Mouse (Mus musculus): Measurements from ENCODE around the gene Ceacam18. TPM values are rescaled to one million over a fixed set of nuclear protein-coding genes. Genes with fewer than 3 reads are reported as not detected.

Gene Ceacam18
- not detected for polyA plus RNA-seq (2014; fragmentation: Illumina TruSeq; extraction: RNeasy Lipid Tissue Mini Kit (QIAGEN cat#74804); ENCODE audit: low read depth, low replicate concordance)

GRCm38 (mm10) chr7:43634500-43634899 is at the start of gene Ceacam18:
Gene Ceacam18, plus strand, starts transcription at chr7:43634707.

DNA sequence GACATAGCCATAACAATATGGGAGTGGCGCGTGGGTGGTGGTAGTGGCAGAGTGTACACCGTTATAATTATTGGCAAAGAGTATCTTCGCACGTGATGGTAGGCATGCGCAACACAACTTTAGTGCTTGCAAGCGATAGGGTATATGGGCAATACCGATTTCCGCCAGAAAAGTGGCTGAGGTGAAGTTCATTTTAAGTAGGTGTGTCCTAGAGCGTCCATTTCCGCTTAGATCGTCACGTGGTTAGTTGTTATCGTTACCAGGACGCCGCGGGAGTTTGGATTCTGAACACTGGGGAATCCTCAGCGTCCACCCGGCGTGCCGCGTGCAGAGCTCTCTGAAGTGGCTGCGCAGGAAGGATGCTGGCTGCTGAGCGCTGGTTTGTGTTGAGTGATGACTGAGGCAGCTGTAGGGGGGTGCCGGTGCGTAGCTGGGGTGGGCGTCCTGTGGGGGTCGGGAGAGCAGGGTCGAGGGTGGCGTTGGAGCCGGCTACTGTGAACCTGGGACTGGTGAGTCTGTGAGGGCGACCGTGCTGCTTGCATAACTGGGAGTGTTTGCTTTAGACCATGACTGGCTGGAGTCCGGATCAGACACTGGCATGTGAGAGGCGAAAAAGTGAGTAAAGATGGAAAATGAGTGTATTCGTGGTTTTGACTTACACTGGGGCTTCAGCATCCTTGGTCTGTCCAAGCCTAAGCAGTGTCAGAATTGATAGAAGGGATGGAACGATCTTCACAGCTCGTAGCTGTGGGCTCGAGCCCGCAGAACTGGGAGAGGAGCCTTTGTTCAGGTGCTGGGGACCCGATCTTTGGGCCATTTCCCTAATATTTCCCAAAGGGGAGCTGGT is 27.4 kb upstream of the Ceacam18 start, which contains the start of gene Zfp819:
TSS of gene Zfp819 (plus strand) at position 274 of the 847 bp plus-strand sequence.

DNA sequence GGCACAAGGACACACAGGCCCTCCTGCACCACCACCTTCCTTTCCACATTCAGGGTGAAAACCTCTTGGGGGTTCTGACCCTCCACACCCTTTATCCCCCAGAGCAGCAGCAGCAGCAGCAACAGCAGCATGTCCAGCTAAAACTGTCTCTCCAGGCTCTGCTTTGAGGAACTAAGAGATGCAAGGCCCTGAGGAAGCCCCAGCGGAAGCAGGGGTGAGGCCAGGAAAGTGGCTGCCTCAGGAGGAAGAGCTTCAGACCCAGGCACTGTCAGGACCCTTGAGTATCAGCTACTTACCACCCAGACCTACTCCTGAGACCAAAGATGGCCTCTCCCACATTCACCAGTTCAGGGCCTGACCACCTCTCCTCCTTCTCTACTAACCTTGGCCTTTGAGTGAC is 25.5 kb downstream of the Ceacam18 start, which contains the start of gene Siglece:
TSS of gene Siglece (minus strand) at position 160 of the 400 bp plus-strand sequence.

DNA sequence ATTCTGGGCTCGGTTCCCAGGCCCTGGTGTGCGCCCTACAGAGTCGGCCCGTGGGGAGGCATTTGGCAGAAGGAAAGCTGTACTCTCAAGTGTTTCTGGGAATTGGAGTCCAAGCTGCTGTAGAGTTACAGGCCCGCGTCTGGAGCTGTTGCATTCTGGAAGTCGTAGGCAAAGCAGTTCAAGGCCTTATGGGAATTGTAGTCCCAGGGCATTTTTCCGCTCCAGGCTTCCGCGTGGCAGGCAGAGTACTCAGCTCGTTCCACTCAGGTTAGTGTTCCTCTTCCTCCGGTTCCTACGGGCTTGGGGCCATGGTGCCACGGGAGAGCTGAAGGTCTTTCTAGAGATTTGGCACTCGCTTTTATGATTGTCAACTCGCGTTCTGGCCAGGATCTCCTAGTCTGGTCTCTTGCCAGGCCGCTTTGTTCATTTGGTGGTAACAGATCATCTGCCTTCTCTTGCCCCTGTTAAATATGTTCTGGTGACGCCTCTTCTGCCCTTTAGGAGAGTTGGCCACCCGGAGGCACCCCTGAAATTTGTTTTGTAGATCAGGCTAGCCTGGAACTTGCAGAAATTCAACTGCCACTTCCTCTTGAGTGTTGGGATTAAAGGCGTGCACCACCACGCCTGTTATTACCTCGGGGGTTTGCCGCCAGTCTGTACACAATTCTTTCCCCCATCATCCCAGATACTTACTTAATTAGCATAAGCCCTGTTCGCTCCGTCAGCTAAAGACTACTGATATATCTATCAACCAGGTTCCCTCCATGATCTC is 37.5 kb downstream of the Ceacam18 start, which contains the start of gene Ctu1:
TSS of gene Ctu1 (plus strand) at position 208 of the 772 bp plus-strand sequence.

DNA sequence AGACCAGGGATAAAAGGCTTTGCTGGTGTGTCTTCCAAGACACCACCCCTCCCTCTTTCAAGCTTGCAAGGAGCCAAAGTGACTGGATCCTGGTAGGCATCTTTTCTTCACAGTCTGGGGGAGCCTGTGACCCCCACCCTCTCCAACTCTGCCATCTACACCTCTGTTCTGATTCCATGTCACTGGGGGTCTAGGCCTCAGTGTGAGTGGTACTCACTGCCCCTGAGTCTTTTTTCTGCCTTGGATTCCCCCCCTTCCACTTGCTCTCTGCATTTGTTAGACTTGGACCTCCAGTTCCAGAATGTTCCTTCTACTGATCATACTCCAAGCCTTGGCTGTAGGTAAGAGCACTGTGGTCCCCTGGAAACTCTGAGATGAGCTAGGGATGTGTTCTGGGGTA is 55.6 kb downstream of the Ceacam18 start, which contains the start of gene Klk14:
TSS of gene Klk14 (plus strand) at position 301 of the 400 bp plus-strand sequence.

Other genes with a start within 250 kb of the Ceacam18 start
- not detected for gene Siglecg, start 226.5 kb upstream of the Ceacam18 start, polyA plus RNA-seq (2014; fragmentation: Illumina TruSeq; extraction: RNeasy Lipid Tissue Mini Kit (QIAGEN cat#74804); ENCODE audit: low read depth, low replicate concordance)
- gene Lim2, start 207.0 kb upstream of the Ceacam18 start, polyA plus RNA-seq (2014; fragmentation: Illumina TruSeq; extraction: RNeasy Lipid Tissue Mini Kit (QIAGEN cat#74804); ENCODE audit: low read depth, low replicate concordance) = not detected
- gene Nkg7, start 197.6 kb upstream of the Ceacam18 start, polyA plus RNA-seq (2014; fragmentation: Illumina TruSeq; extraction: RNeasy Lipid Tissue Mini Kit (QIAGEN cat#74804); ENCODE audit: low read depth, low replicate concordance) = not detected
- not detected for gene Cldnd2, start 193.9 kb upstream of the Ceacam18 start, polyA plus RNA-seq (2014; fragmentation: Illumina TruSeq; extraction: RNeasy Lipid Tissue Mini Kit (QIAGEN cat#74804); ENCODE audit: low read depth, low replicate concordance)
- gene Etfb, start 190.6 kb upstream of the Ceacam18 start, polyA plus RNA-seq (2014; fragmentation: Illumina TruSeq; extraction: RNeasy Lipid Tissue Mini Kit (QIAGEN cat#74804); ENCODE audit: low read depth, low replicate concordance) = 62.5 TPM
- gene Gm45233, start 190.6 kb upstream of the Ceacam18 start, polyA plus RNA-seq (2014; fragmentation: Illumina TruSeq; extraction: RNeasy Lipid Tissue Mini Kit (QIAGEN cat#74804); ENCODE audit: low read depth, low replicate concordance) = not detected
- gene Vsig10l, start 171.6 kb upstream of the Ceacam18 start, polyA plus RNA-seq (2014; fragmentation: Illumina TruSeq; extraction: RNeasy Lipid Tissue Mini Kit (QIAGEN cat#74804); ENCODE audit: low read depth, low replicate concordance) = 0.32 TPM
- gene Iglon5, start 144.6 kb upstream of the Ceacam18 start, polyA plus RNA-seq (2014; fragmentation: Illumina TruSeq; extraction: RNeasy Lipid Tissue Mini Kit (QIAGEN cat#74804); ENCODE audit: low read depth, low replicate concordance) = not detected
- gene 4931406B18Rik, start 128.8 kb upstream of the Ceacam18 start, polyA plus RNA-seq (2014; fragmentation: Illumina TruSeq; extraction: RNeasy Lipid Tissue Mini Kit (QIAGEN cat#74804); ENCODE audit: low read depth, low replicate concordance) = not detected
- gene Cd33, start 90.3 kb upstream of the Ceacam18 start, polyA plus RNA-seq (2014; fragmentation: Illumina TruSeq; extraction: RNeasy Lipid Tissue Mini Kit (QIAGEN cat#74804); ENCODE audit: low read depth, low replicate concordance) = 1.1 TPM
- 0.66 TPM for gene Zfp658, start 72.5 kb upstream of the Ceacam18 start, polyA plus RNA-seq (2014; fragmentation: Illumina TruSeq; extraction: RNeasy Lipid Tissue Mini Kit (QIAGEN cat#74804); ENCODE audit: low read depth, low replicate concordance)
- 4.6 TPM for gene Zfp719, start 55.1 kb upstream of the Ceacam18 start, polyA plus RNA-seq (2014; fragmentation: Illumina TruSeq; extraction: RNeasy Lipid Tissue Mini Kit (QIAGEN cat#74804); ENCODE audit: low read depth, low replicate concordance)
- gene Zfp819, start 27.5 kb upstream of the Ceacam18 start, polyA plus RNA-seq (2014; fragmentation: Illumina TruSeq; extraction: RNeasy Lipid Tissue Mini Kit (QIAGEN cat#74804); ENCODE audit: low read depth, low replicate concordance) = not detected
- gene Siglece, start 25.5 kb downstream of the Ceacam18 start, polyA plus RNA-seq (2014; fragmentation: Illumina TruSeq; extraction: RNeasy Lipid Tissue Mini Kit (QIAGEN cat#74804); ENCODE audit: low read depth, low replicate concordance) = 1.3 TPM
- 1.0 TPM for gene Ctu1, start 37.3 kb downstream of the Ceacam18 start, polyA plus RNA-seq (2014; fragmentation: Illumina TruSeq; extraction: RNeasy Lipid Tissue Mini Kit (QIAGEN cat#74804); ENCODE audit: low read depth, low replicate concordance)
- not detected for gene Klk14, start 55.7 kb downstream of the Ceacam18 start, polyA plus RNA-seq (2014; fragmentation: Illumina TruSeq; extraction: RNeasy Lipid Tissue Mini Kit (QIAGEN cat#74804); ENCODE audit: low read depth, low replicate concordance)
- not detected for gene Klk13, start 77.9 kb downstream of the Ceacam18 start, polyA plus RNA-seq (2014; fragmentation: Illumina TruSeq; extraction: RNeasy Lipid Tissue Mini Kit (QIAGEN cat#74804); ENCODE audit: low read depth, low replicate concordance)
- not detected for gene Klk12, start 134.2 kb downstream of the Ceacam18 start, polyA plus RNA-seq (2014; fragmentation: Illumina TruSeq; extraction: RNeasy Lipid Tissue Mini Kit (QIAGEN cat#74804); ENCODE audit: low read depth, low replicate concordance)
- not detected for gene Klk11, start 139.9 kb downstream of the Ceacam18 start, polyA plus RNA-seq (2014; fragmentation: Illumina TruSeq; extraction: RNeasy Lipid Tissue Mini Kit (QIAGEN cat#74804); ENCODE audit: low read depth, low replicate concordance)
- not detected for gene Klk10, start 146.3 kb downstream of the Ceacam18 start, polyA plus RNA-seq (2014; fragmentation: Illumina TruSeq; extraction: RNeasy Lipid Tissue Mini Kit (QIAGEN cat#74804); ENCODE audit: low read depth, low replicate concordance)
- not detected for gene Klk9, start 157.2 kb downstream of the Ceacam18 start, polyA plus RNA-seq (2014; fragmentation: Illumina TruSeq; extraction: RNeasy Lipid Tissue Mini Kit (QIAGEN cat#74804); ENCODE audit: low read depth, low replicate concordance)
- not detected for gene Klk8, start 162.9 kb downstream of the Ceacam18 start, polyA plus RNA-seq (2014; fragmentation: Illumina TruSeq; extraction: RNeasy Lipid Tissue Mini Kit (QIAGEN cat#74804); ENCODE audit: low read depth, low replicate concordance)
- not detected for gene Klk7, start 176.6 kb downstream of the Ceacam18 start, polyA plus RNA-seq (2014; fragmentation: Illumina TruSeq; extraction: RNeasy Lipid Tissue Mini Kit (QIAGEN cat#74804); ENCODE audit: low read depth, low replicate concordance)
- gene Klk6, start 189.8 kb downstream of the Ceacam18 start, polyA plus RNA-seq (2014; fragmentation: Illumina TruSeq; extraction: RNeasy Lipid Tissue Mini Kit (QIAGEN cat#74804); ENCODE audit: low read depth, low replicate concordance) = not detected
- gene Klk5, start 207.3 kb downstream of the Ceacam18 start, polyA plus RNA-seq (2014; fragmentation: Illumina TruSeq; extraction: RNeasy Lipid Tissue Mini Kit (QIAGEN cat#74804); ENCODE audit: low read depth, low replicate concordance) = not detected
- not detected for gene Klk4, start 246.5 kb downstream of the Ceacam18 start, polyA plus RNA-seq (2014; fragmentation: Illumina TruSeq; extraction: RNeasy Lipid Tissue Mini Kit (QIAGEN cat#74804); ENCODE audit: low read depth, low replicate concordance)

All from liver, adult 10 weeks (tissue).